Mouse (Mus musculus): ENCODE results near the gene Tmem121. TPM values are rescaled to one million over a fixed set of nuclear protein-coding genes. Genes with fewer than 3 reads are reported as not detected.

Gene Tmem121
- total RNA-seq (2023), result 0.47 TPM

GRCm38 (mm10) chr12:113185442-113186291 is at the start of gene Tmem121:
Gene Tmem121, plus strand, starts transcription at chr12:113185930.

GRCm38 (mm10) chr12:113139908-113140615 is 45.7 kb upstream of the Tmem121 start, which contains the start of gene Crip2:
Gene Crip2, plus strand, starts transcription at chr12:113140236.

GRCm38 (mm10) chr12:113146112-113147057 is 39.3 kb upstream of the Tmem121 start, which contains the start of gene Crip1:
Gene Crip1, plus strand, starts transcription at chr12:113146316.

GRCm38 (mm10) chr12:113155887-113156539 is 29.7 kb upstream of the Tmem121 start, which contains the start of gene Tedc1:
Gene Tedc1, plus strand, starts transcription at chr12:113156421.

Other genes with a start within 250 kb of the Tmem121 start
- 28.0 TPM for gene Nudt14, start 243.8 kb upstream of the Tmem121 start, total RNA-seq (2023)
- 42.4 TPM for gene Btbd6, start 209.4 kb upstream of the Tmem121 start, total RNA-seq (2023)
- 220 TPM for gene Brf1, start 185.2 kb upstream of the Tmem121 start, total RNA-seq (2023)
- gene Pacs2, start 171.4 kb upstream of the Tmem121 start, total RNA-seq (2023), result 69.6 TPM
- not detected for gene Tex22, start 111.4 kb upstream of the Tmem121 start, total RNA-seq (2023)
- gene Mta1, start 87.7 kb upstream of the Tmem121 start, total RNA-seq (2023), result 79.1 TPM
- 11.9 TPM for gene Crip2, start 45.7 kb upstream of the Tmem121 start, total RNA-seq (2023)
- 840 TPM for gene Crip1, start 39.6 kb upstream of the Tmem121 start, total RNA-seq (2023)
- gene Tedc1, start 29.5 kb upstream of the Tmem121 start, total RNA-seq (2023), result 10.1 TPM